Mouse (Mus musculus): ENCODE measurements around the gene Atp6v1a. TPM values are rescaled to one million over a fixed set of nuclear protein-coding genes. Genes with fewer than 3 reads are reported as not detected.

Gene Atp6v1a
- polyA plus RNA-seq, 1 experiment from 2014 or later, result 139 TPM

- no peaks in the 10 kb centered on the region for H3K27me3 ChIP-seq (replicated peaks)
- peaks cover 10% of the 10 kb centered on the region for H3K4me1 ChIP-seq
- H3K4me2 ChIP-seq, result no peak overlapping the region
- H3K36me3 ChIP-seq, result no peaks in the 10 kb centered on the region
- no peak for ATAC-seq (ENCODE audit: low FRiP score)
- no peak overlapping the region for H3K27ac ChIP-seq (replicated peaks)
- no peak overlapping the region for H3K4me3 ChIP-seq (replicated peaks)
- no peak overlapping the region for H3K9ac ChIP-seq (replicated peaks)
- no peaks in the 10 kb centered on the region for H3K9me3 ChIP-seq (replicated peaks)
- WGBS, result 86% methylated on average over 4 of the region's 4 CpGs
Observed at GRCm38 (mm10) chr16:44168990-44169389, 29.5 kb upstream of the Atp6v1a start.

- Histone ChIP-seq H3K27ac (replicated peaks) (no peak overlapping the region), H3K4me2 (no peak overlapping the region), H3K9me3 (replicated peaks) (no peaks in the 10 kb centered on the region), H3K4me1 (no peaks in the 10 kb centered on the region), H3K27me3 (replicated peaks) (no peaks in the 10 kb centered on the region), H3K9ac (replicated peaks) (no peak overlapping the region), H3K36me3 (no peaks in the 10 kb centered on the region), H3K4me3 (replicated peaks) (no peak overlapping the region)
- ATAC-seq (ENCODE audit: low FRiP score), result no peak
- 58% methylated on average over 3 of the region's 3 CpGs for WGBS
Observed at GRCm38 (mm10) chr16:44165182-44165581, 25.7 kb upstream of the Atp6v1a start.

- Histone ChIP-seq H3K4me2 (no peak overlapping the region), H3K9ac (replicated peaks) (no peak overlapping the region), H3K27ac (replicated peaks) (no peak overlapping the region), H3K9me3 (replicated peaks) (no peaks in the 10 kb centered on the region), H3K36me3 (peaks cover 5% of the 10 kb centered on the region; the same call in 1 of the 2 replicates), H3K4me1 (no peaks in the 10 kb centered on the region), H3K27me3 (replicated peaks) (no peaks in the 10 kb centered on the region), H3K4me3 (replicated peaks) (no peak overlapping the region)
- ATAC-seq (ENCODE audit: low FRiP score), result no peak
- 84% methylated on average over 2 of the region's 2 CpGs for WGBS
Observed at GRCm38 (mm10) chr16:44163831-44164230, 24.3 kb upstream of the Atp6v1a start.

GRCm38 (mm10) chr16:44159325-44159724 is 19.8 kb upstream of the Atp6v1a start:
- no peaks in the 10 kb centered on the region for H3K27me3 ChIP-seq (replicated peaks)
- H3K27ac ChIP-seq (replicated peaks), result no peak overlapping the region
- no peak overlapping the region for H3K4me2 ChIP-seq
- H3K36me3 ChIP-seq, result peaks cover 8% of the 10 kb centered on the region; the same call in 1 of the 2 replicates
- no peak overlapping the region for H3K9ac ChIP-seq (replicated peaks)
- no peak overlapping the region for H3K4me3 ChIP-seq (replicated peaks)
- H3K9me3 ChIP-seq (replicated peaks), result no peaks in the 10 kb centered on the region
- H3K4me1 ChIP-seq, result no peaks in the 10 kb centered on the region
- 95% methylated on average over 7 of the region's 7 CpGs for WGBS
- no peak for ATAC-seq (ENCODE audit: low FRiP score)

- Histone ChIP-seq H3K27me3 (replicated peaks) (no peaks in the 10 kb centered on the region), H3K36me3 (peaks cover 6% of the 10 kb centered on the region; the same call in 1 of the 2 replicates), H3K27ac (replicated peaks) (no peak overlapping the region), H3K4me3 (replicated peaks) (no peak overlapping the region), H3K9ac (replicated peaks) (no peak overlapping the region), H3K9me3 (replicated peaks) (no peaks in the 10 kb centered on the region), H3K4me1 (no peaks in the 10 kb centered on the region), H3K4me2 (no peak overlapping the region)
- ATAC-seq (ENCODE audit: low FRiP score), result no peak
- WGBS, result 74% methylated on average over 6 of the region's 6 CpGs
Observed at GRCm38 (mm10) chr16:44154497-44155057, 15.1 kb upstream of the Atp6v1a start.

- no peak overlapping the region for H3K27ac ChIP-seq (replicated peaks)
- H3K36me3 ChIP-seq, result no peaks in the 10 kb centered on the region
- no peak overlapping the region for H3K4me2 ChIP-seq
- WGBS, result 89% methylated on average over 1 of the region's 1 CpGs
- no peaks in the 10 kb centered on the region for H3K27me3 ChIP-seq (replicated peaks)
- H3K9ac ChIP-seq (replicated peaks), result no peak overlapping the region
- H3K9me3 ChIP-seq (replicated peaks), result no peaks in the 10 kb centered on the region
- no peak overlapping the region for H3K4me3 ChIP-seq (replicated peaks)
- no peak for ATAC-seq (ENCODE audit: low FRiP score)
- H3K4me1 ChIP-seq, result no peaks in the 10 kb centered on the region
Observed at GRCm38 (mm10) chr16:44149002-44149767, 9.7 kb upstream of the Atp6v1a start.

GRCm38 (mm10) chr16:44141483-44141882 is 2.0 kb upstream of the Atp6v1a start:
- Histone ChIP-seq H3K27ac (replicated peaks) (no peak overlapping the region), H3K9ac (replicated peaks) (no peak overlapping the region), H3K4me2 (peak overlapping the region; percentile 72), H3K27me3 (replicated peaks) (no peaks in the 10 kb centered on the region), H3K9me3 (replicated peaks) (no peaks in the 10 kb centered on the region), H3K36me3 (no peaks in the 10 kb centered on the region), H3K4me1 (peaks cover 25% of the 10 kb centered on the region), H3K4me3 (replicated peaks) (0 out of 2 replicates have a peak overlapping the region, but pooled peaks have one; percentile 6)
- no peak for ATAC-seq (ENCODE audit: low FRiP score)
- WGBS, result 42% methylated on average over 6 of the region's 6 CpGs

- ATAC-seq (ENCODE audit: low FRiP score), result peak; percentile 40
- under 1% methylated on average over 43 of the region's 44 CpGs for WGBS
Observed at GRCm38 (mm10) chr16:44140186-44140787, 782 bp upstream of the Atp6v1a start.

GRCm38 (mm10) chr16:44138979-44139535 is 448 bp downstream of the Atp6v1a start:
- H3K27ac ChIP-seq (replicated peaks), result peak overlapping the region; percentile 98
- H3K4me1 ChIP-seq, result peaks cover 27% of the 10 kb centered on the region
- no peaks in the 10 kb centered on the region for H3K9me3 ChIP-seq (replicated peaks)
- H3K4me2 ChIP-seq, result peak overlapping the region; percentile 87
- WGBS, result 0% methylated on average over 25 of the region's 25 CpGs
- H3K9ac ChIP-seq (replicated peaks), result peak overlapping the region; percentile 95
- ATAC-seq (ENCODE audit: low FRiP score), result peak; percentile 91
- H3K4me3 ChIP-seq (replicated peaks), result peak overlapping the region; percentile 94
- H3K36me3 ChIP-seq, result no peaks in the 10 kb centered on the region
- no peaks in the 10 kb centered on the region for H3K27me3 ChIP-seq (replicated peaks)

More at GRCm38 (mm10) chr16:44140186-44140787, 782 bp upstream of the Atp6v1a start:
- Histone ChIP-seq H3K4me2 (peak overlapping the region; percentile 72), H3K36me3 (no peaks in the 10 kb centered on the region), H3K4me1 (peaks cover 27% of the 10 kb centered on the region), H3K27me3 (replicated peaks) (no peaks in the 10 kb centered on the region), H3K27ac (replicated peaks) (peak overlapping the region; percentile 98), H3K9me3 (replicated peaks) (no peaks in the 10 kb centered on the region), H3K9ac (replicated peaks) (peak overlapping the region; percentile 88), H3K4me3 (replicated peaks) (peak overlapping the region; percentile 94)

- peak; percentile 9; the same call in 1 of the 2 replicates for ATAC-seq (ENCODE audit: low FRiP score)
- peaks cover 27% of the 10 kb centered on the region for H3K4me1 ChIP-seq
- H3K27me3 ChIP-seq (replicated peaks), result no peaks in the 10 kb centered on the region
- H3K9ac ChIP-seq (replicated peaks), result peak overlapping the region; percentile 95
- 1% methylated on average over 24 of the region's 24 CpGs for WGBS
- H3K9me3 ChIP-seq (replicated peaks), result no peaks in the 10 kb centered on the region
- H3K27ac ChIP-seq (replicated peaks), result peak overlapping the region; percentile 98
- peak overlapping the region; percentile 94 for H3K4me3 ChIP-seq (replicated peaks)
- H3K4me2 ChIP-seq, result peak overlapping the region; percentile 87
- H3K36me3 ChIP-seq, result no peaks in the 10 kb centered on the region
Observed at GRCm38 (mm10) chr16:44138377-44138978, 1.0 kb downstream of the Atp6v1a start.

GRCm38 (mm10) chr16:44136511-44137021 is 2.9 kb downstream of the Atp6v1a start:
- Histone ChIP-seq H3K4me3 (replicated peaks) (no peak overlapping the region), H3K9ac (replicated peaks) (no peak overlapping the region), H3K27me3 (replicated peaks) (no peaks in the 10 kb centered on the region), H3K27ac (replicated peaks) (no peak overlapping the region), H3K4me1 (peaks cover 24% of the 10 kb centered on the region), H3K9me3 (replicated peaks) (no peaks in the 10 kb centered on the region), H3K4me2 (no peak overlapping the region), H3K36me3 (no peaks in the 10 kb centered on the region)
- WGBS, result 91% methylated on average over 6 of the region's 6 CpGs
- no peak for ATAC-seq (ENCODE audit: low FRiP score)
